Mouse (Mus musculus) cortical plate, adult 2 months (tissue): ENCODE results near the gene Acer3.

Experiments
- CTCF ChIP-seq: fragments of 200-500 bp; IDR thresholded peaks from 2 replicates; pipeline ENCODE4 v1.5.1; 2011; ENCODE audit warnings: mild to moderate bottlenecking, control low read depth, low read length; ENCODE audit not compliant: insufficient read depth; ENCODE audit errors: extremely low read depth
- POLR2A ChIP-seq: fragments of 200-500 bp; IDR thresholded peaks from 2 replicates; pipeline ENCODE4 v1.6.1; 2011; ENCODE audit warnings: mild to moderate bottlenecking, low read length, control low read depth; ENCODE audit not compliant: insufficient read depth; ENCODE audit errors: extremely low read depth

GRCm38 (mm10) chr7:98289585-98289984 is 31.4 kb downstream of the Acer3 start:
- TF ChIP-seq POLR2A: no peak
- no peak for TF ChIP-seq CTCF
